Mouse (Mus musculus): ENCODE results near the gene Lce1c. TPM values are rescaled to one million over a fixed set of nuclear protein-coding genes. Genes with fewer than 3 reads are reported as not detected.

The Lce1c gene
- total RNA-seq (2023) = not detected

GRCm38 (mm10) chr3:92678947-92679346, at the start of gene Lce1c:
Gene Lce1c (plus strand): TSS chr3:92679247.

GRCm38 (mm10) chr3:92648207-92648606, 30.8 kb upstream of the Lce1c start, which contains the start of gene Lce1a1:
Gene Lce1a1 (minus strand): TSS chr3:92648307.

GRCm38 (mm10) chr3:92656826-92657225, 22.2 kb upstream of the Lce1c start, which contains the start of gene Lce1b:
Gene Lce1b (minus strand): TSS chr3:92656926.

GRCm38 (mm10) chr3:92670215-92670614, 8.8 kb upstream of the Lce1c start, which contains the start of gene Lce1a2:
Gene Lce1a2 (minus strand): TSS chr3:92670315.

GRCm38 (mm10) chr3:92687110-92687509, 8.1 kb downstream of the Lce1c start, which contains the start of gene Lce1d:
Gene Lce1d (minus strand): TSS chr3:92687210.

GRCm38 (mm10) chr3:92708974-92709373, 29.9 kb downstream of the Lce1c start, which contains the start of gene Lce1e:
Gene Lce1e (minus strand): TSS chr3:92709074.

GRCm38 (mm10) chr3:92720250-92720649, 41.2 kb downstream of the Lce1c start, which contains the start of gene Lce1f:
Gene Lce1f (minus strand): TSS chr3:92720350.

Other genes with a start within 250 kb of the Lce1c start
- gene Gm9774, start 249.8 kb upstream of the Lce1c start, total RNA-seq (2023) = 1.4 TPM
- not detected for gene Sprr2k, start 246.7 kb upstream of the Lce1c start, total RNA-seq (2023)
- gene Sprr1b, start 240.5 kb upstream of the Lce1c start, total RNA-seq (2023) = not detected
- not detected for gene Sprr3, start 220.5 kb upstream of the Lce1c start, total RNA-seq (2023)
- gene Sprr1a, start 193.4 kb upstream of the Lce1c start, total RNA-seq (2023) = not detected
- gene Sprr4, start 178.8 kb upstream of the Lce1c start, total RNA-seq (2023) = not detected
- gene 2310046K23Rik, start 144.7 kb upstream of the Lce1c start, total RNA-seq (2023) = not detected
- not detected for gene Ivl, start 105.5 kb upstream of the Lce1c start, total RNA-seq (2023)
- gene Smcp, start 90.2 kb upstream of the Lce1c start, total RNA-seq (2023) = not detected
- gene 2210017I01Rik, start 71.8 kb upstream of the Lce1c start, total RNA-seq (2023) = not detected
- gene Lce6a, start 57.6 kb upstream of the Lce1c start, total RNA-seq (2023) = not detected
- gene Lce1a1, start 30.9 kb upstream of the Lce1c start, total RNA-seq (2023) = not detected
- not detected for gene Lce1b, start 22.3 kb upstream of the Lce1c start, total RNA-seq (2023)
- gene Lce1a2, start 8.9 kb upstream of the Lce1c start, total RNA-seq (2023) = not detected
- gene Lce1d, start 8.0 kb downstream of the Lce1c start, total RNA-seq (2023) = not detected
- not detected for gene Lce1e, start 29.8 kb downstream of the Lce1c start, total RNA-seq (2023)
- gene Lce1f, start 41.1 kb downstream of the Lce1c start, total RNA-seq (2023) = not detected
- not detected for gene Gm38119, start 59.8 kb downstream of the Lce1c start, total RNA-seq (2023)
- gene Lce1g, start 73.1 kb downstream of the Lce1c start, total RNA-seq (2023) = not detected
- not detected for gene Lce1h, start 85.8 kb downstream of the Lce1c start, total RNA-seq (2023)
- not detected for gene Lce1i, start 99.7 kb downstream of the Lce1c start, total RNA-seq (2023)
- not detected for gene Lce1j, start 111.3 kb downstream of the Lce1c start, total RNA-seq (2023)
- gene Lce1k, start 128.6 kb downstream of the Lce1c start, total RNA-seq (2023) = not detected
- not detected for gene Kprp, start 148.0 kb downstream of the Lce1c start, total RNA-seq (2023)
- gene Lce1l, start 172.0 kb downstream of the Lce1c start, total RNA-seq (2023) = not detected
- gene 2310050C09Rik, start 191.0 kb downstream of the Lce1c start, total RNA-seq (2023) = not detected
- not detected for gene Lce3a, start 247.0 kb downstream of the Lce1c start, total RNA-seq (2023)